Mouse (Mus musculus): ENCODE data around the gene 4930523C07Rik. TPM values are rescaled to one million over a fixed set of nuclear protein-coding genes. Genes with fewer than 3 reads are reported as not detected.

4930523C07Rik gene
- polyA plus RNA-seq, 1 experiment from 2014 or later = 2.8 TPM

- no peak overlapping the region for H3K9ac ChIP-seq (ENCODE audit: low read length)
- H3K4me3 ChIP-seq (ENCODE audit: low read depth, low read length) = no peak overlapping the region
- 81% methylated on average over 14 of the region's 14 CpGs for WGBS
- no peaks in the 10 kb centered on the region for H3K4me1 ChIP-seq (ENCODE audit: control insufficient read depth, insufficient read depth, low read length)
- H3K27ac ChIP-seq (ENCODE audit: low read depth, low read length) = no peak overlapping the region
- no peak overlapping the region for H3K4me2 ChIP-seq
- no peaks in the 10 kb centered on the region for H3K36me3 ChIP-seq (ENCODE audit: control insufficient read depth, insufficient read depth, low read length)
- no peaks in the 10 kb centered on the region for H3K9me3 ChIP-seq (ENCODE audit: control insufficient read depth, low read length)
- DNase-seq (ENCODE audit: low spot score, missing footprints) = no peak
- no peak for ATAC-seq (ENCODE audit: low FRiP score)
- H3K27me3 ChIP-seq (ENCODE audit: control insufficient read depth, insufficient read depth, low read length) = no peaks in the 10 kb centered on the region
These were observed 34.9 kb downstream of the 4930523C07Rik start for GRCm38 (mm10) chr1:160078882-160079661.

- H3K9me3 ChIP-seq (ENCODE audit: control insufficient read depth, low read length) = no peaks in the 10 kb centered on the region
- DNase-seq (ENCODE audit: low spot score, missing footprints) (peak; percentile 97), ATAC-seq (ENCODE audit: low FRiP score) (peak; percentile 54)
- H3K4me1 ChIP-seq (ENCODE audit: control insufficient read depth, insufficient read depth, low read length) = no peaks in the 10 kb centered on the region
- H3K4me3 ChIP-seq (ENCODE audit: low read depth, low read length) = no peak overlapping the region
- H3K9ac ChIP-seq (ENCODE audit: low read length) = no peak overlapping the region
- WGBS = 21% methylated on average over 2 of the region's 2 CpGs
- H3K4me2 ChIP-seq = no peak overlapping the region
- H3K27me3 ChIP-seq (ENCODE audit: control insufficient read depth, insufficient read depth, low read length) = no peaks in the 10 kb centered on the region
- no peak overlapping the region for H3K27ac ChIP-seq (ENCODE audit: low read depth, low read length)
- H3K36me3 ChIP-seq (ENCODE audit: control insufficient read depth, insufficient read depth, low read length) = no peaks in the 10 kb centered on the region
These were observed 36.7 kb downstream of the 4930523C07Rik start for GRCm38 (mm10) chr1:160080800-160081436.

GRCm38 (mm10) chr1:160082647-160083046 is 38.5 kb downstream of the 4930523C07Rik start:
- H3K9ac ChIP-seq (ENCODE audit: low read length) = no peak overlapping the region
- ATAC-seq (ENCODE audit: low FRiP score) = no peak
- H3K4me2 ChIP-seq = no peak overlapping the region
- H3K36me3 ChIP-seq (ENCODE audit: control insufficient read depth, insufficient read depth, low read length) = no peaks in the 10 kb centered on the region
- no peaks in the 10 kb centered on the region for H3K4me1 ChIP-seq (ENCODE audit: control insufficient read depth, insufficient read depth, low read length)
- no peak for DNase-seq (ENCODE audit: low spot score, missing footprints)
- H3K4me3 ChIP-seq (ENCODE audit: low read depth, low read length) = no peak overlapping the region
- WGBS = 85% methylated on average over 1 of the region's 1 CpGs
- no peaks in the 10 kb centered on the region for H3K27me3 ChIP-seq (ENCODE audit: control insufficient read depth, insufficient read depth, low read length)
- no peak overlapping the region for H3K27ac ChIP-seq (ENCODE audit: low read depth, low read length)
- no peaks in the 10 kb centered on the region for H3K9me3 ChIP-seq (ENCODE audit: control insufficient read depth, low read length)

- Histone ChIP-seq H3K27me3 (ENCODE audit: control insufficient read depth, insufficient read depth, low read length) (no peaks in the 10 kb centered on the region), H3K9ac (ENCODE audit: low read length) (no peak overlapping the region), H3K27ac (ENCODE audit: low read depth, low read length) (no peak overlapping the region), H3K9me3 (ENCODE audit: control insufficient read depth, low read length) (no peaks in the 10 kb centered on the region), H3K4me3 (ENCODE audit: low read depth, low read length) (no peak overlapping the region), H3K36me3 (ENCODE audit: control insufficient read depth, insufficient read depth, low read length) (no peaks in the 10 kb centered on the region), H3K4me2 (no peak overlapping the region), H3K4me1 (ENCODE audit: control insufficient read depth, insufficient read depth, low read length) (no peaks in the 10 kb centered on the region)
- 78% methylated on average over 1 of the region's 1 CpGs for WGBS
- ATAC-seq (ENCODE audit: low FRiP score) (no peak), DNase-seq (ENCODE audit: low spot score, missing footprints) (no peak)
These were observed 40.1 kb downstream of the 4930523C07Rik start for GRCm38 (mm10) chr1:160084239-160084638.

- WGBS = 81% methylated on average over 2 of the region's 2 CpGs
- H3K36me3 ChIP-seq (ENCODE audit: control insufficient read depth, insufficient read depth, low read length) = no peaks in the 10 kb centered on the region
- no peak overlapping the region for H3K27ac ChIP-seq (ENCODE audit: low read depth, low read length)
- DNase-seq (ENCODE audit: low spot score, missing footprints) (no peak), ATAC-seq (ENCODE audit: low FRiP score) (no peak)
- no peak overlapping the region for H3K4me2 ChIP-seq
- no peak overlapping the region for H3K4me3 ChIP-seq (ENCODE audit: low read depth, low read length)
- H3K9ac ChIP-seq (ENCODE audit: low read length) = no peak overlapping the region
- H3K27me3 ChIP-seq (ENCODE audit: control insufficient read depth, insufficient read depth, low read length) = no peaks in the 10 kb centered on the region
- no peaks in the 10 kb centered on the region for H3K4me1 ChIP-seq (ENCODE audit: control insufficient read depth, insufficient read depth, low read length)
- no peaks in the 10 kb centered on the region for H3K9me3 ChIP-seq (ENCODE audit: control insufficient read depth, low read length)
These were observed 42.5 kb downstream of the 4930523C07Rik start for GRCm38 (mm10) chr1:160086651-160087050.

GRCm38 (mm10) chr1:160099659-160100302 is 55.6 kb downstream of the 4930523C07Rik start:
- Histone ChIP-seq H3K4me3 (ENCODE audit: low read depth, low read length) (no peak overlapping the region), H3K36me3 (ENCODE audit: control insufficient read depth, insufficient read depth, low read length) (no peaks in the 10 kb centered on the region), H3K4me1 (ENCODE audit: control insufficient read depth, insufficient read depth, low read length) (no peaks in the 10 kb centered on the region), H3K27ac (ENCODE audit: low read depth, low read length) (no peak overlapping the region), H3K4me2 (no peak overlapping the region), H3K27me3 (ENCODE audit: control insufficient read depth, insufficient read depth, low read length) (no peaks in the 10 kb centered on the region), H3K9ac (ENCODE audit: low read length) (no peak overlapping the region), H3K9me3 (ENCODE audit: control insufficient read depth, low read length) (no peaks in the 10 kb centered on the region)
- no peak for DNase-seq (ENCODE audit: low spot score, missing footprints)
- 83% methylated on average over 5 of the region's 5 CpGs for WGBS
- no peak for ATAC-seq (ENCODE audit: low FRiP score)

GRCm38 (mm10) chr1:160100996-160101395 is 56.8 kb downstream of the 4930523C07Rik start:
- no peak for DNase-seq (ENCODE audit: low spot score, missing footprints)
- 86% methylated on average over 5 of the region's 5 CpGs for WGBS

GRCm38 (mm10) chr1:160105426-160105825 is 61.2 kb downstream of the 4930523C07Rik start:
- H3K27ac ChIP-seq (ENCODE audit: low read depth, low read length) = no peak overlapping the region
- no peak overlapping the region for H3K4me2 ChIP-seq
- no peak for ATAC-seq (ENCODE audit: low FRiP score)
- WGBS = 88% methylated on average over 5 of the region's 5 CpGs
- no peak for DNase-seq (ENCODE audit: low spot score, missing footprints)
- H3K27me3 ChIP-seq (ENCODE audit: control insufficient read depth, insufficient read depth, low read length) = no peaks in the 10 kb centered on the region
- no peaks in the 10 kb centered on the region for H3K4me1 ChIP-seq (ENCODE audit: control insufficient read depth, insufficient read depth, low read length)
- H3K4me3 ChIP-seq (ENCODE audit: low read depth, low read length) = no peak overlapping the region
- H3K36me3 ChIP-seq (ENCODE audit: control insufficient read depth, insufficient read depth, low read length) = no peaks in the 10 kb centered on the region
- no peak overlapping the region for H3K9ac ChIP-seq (ENCODE audit: low read length)
- no peaks in the 10 kb centered on the region for H3K9me3 ChIP-seq (ENCODE audit: control insufficient read depth, low read length)

More at GRCm38 (mm10) chr1:160100996-160101395, 56.8 kb downstream of the 4930523C07Rik start:
- Histone ChIP-seq H3K9me3 (ENCODE audit: control insufficient read depth, low read length) (no peaks in the 10 kb centered on the region), H3K9ac (ENCODE audit: low read length) (no peak overlapping the region), H3K27ac (ENCODE audit: low read depth, low read length) (no peak overlapping the region), H3K27me3 (ENCODE audit: control insufficient read depth, insufficient read depth, low read length) (no peaks in the 10 kb centered on the region), H3K4me3 (ENCODE audit: low read depth, low read length) (no peak overlapping the region), H3K4me1 (ENCODE audit: control insufficient read depth, insufficient read depth, low read length) (no peaks in the 10 kb centered on the region), H3K36me3 (ENCODE audit: control insufficient read depth, insufficient read depth, low read length) (no peaks in the 10 kb centered on the region), H3K4me2 (no peak overlapping the region)
- ATAC-seq (ENCODE audit: low FRiP score) = no peak

GRCm38 (mm10) chr1:160108604-160109003 is 64.4 kb downstream of the 4930523C07Rik start:
- no peaks in the 10 kb centered on the region for H3K9me3 ChIP-seq (ENCODE audit: control insufficient read depth, low read length)
- no peak for DNase-seq (ENCODE audit: low spot score, missing footprints)
- H3K27ac ChIP-seq (ENCODE audit: low read depth, low read length) = no peak overlapping the region
- no peak overlapping the region for H3K4me3 ChIP-seq (ENCODE audit: low read depth, low read length)
- H3K4me1 ChIP-seq (ENCODE audit: control insufficient read depth, insufficient read depth, low read length) = no peaks in the 10 kb centered on the region
- ATAC-seq (ENCODE audit: low FRiP score) = no peak
- no peaks in the 10 kb centered on the region for H3K27me3 ChIP-seq (ENCODE audit: control insufficient read depth, insufficient read depth, low read length)
- no peaks in the 10 kb centered on the region for H3K36me3 ChIP-seq (ENCODE audit: control insufficient read depth, insufficient read depth, low read length)
- WGBS = 70% methylated on average over 2 of the region's 2 CpGs
- H3K4me2 ChIP-seq = no peak overlapping the region
- H3K9ac ChIP-seq (ENCODE audit: low read length) = no peak overlapping the region

All from midbrain, embryonic 11.5 days (tissue).